Mouse (Mus musculus) cerebellum, adult 2 months (tissue): ENCODE measurements around the gene Ehmt2.
"Not testable (repeated sequence)": the region's sequence is repeated elsewhere in the genome, so short reads cannot be mapped to it uniquely, and the experiment has no call there.

Experiments used
- CTCF ChIP-seq: fragments of 200-500 bp; IDR thresholded peaks from 2 replicates; pipeline ENCODE4 v1.5.1; 2011; ENCODE audit warnings: low read depth, mild to moderate bottlenecking, control low read depth, low read length, moderate library complexity, borderline replicate concordance; ENCODE audit not compliant: insufficient read depth
- POLR2A ChIP-seq: fragments of 200-500 bp; IDR thresholded peaks from 2 replicates; pipeline ENCODE4 v1.6.1; 2011; ENCODE audit warnings: low read length, control low read depth, borderline replicate concordance; ENCODE audit not compliant: insufficient read depth

GRCm38 (mm10) chr17:34957966-34958365, 59.7 kb downstream of the Ehmt2 start:
- not testable (repeated sequence) for TF ChIP-seq CTCF, POLR2A
